Mouse (Mus musculus) frontal cortex, postnatal 36 days (tissue): ENCODE results near the gene Galnt9.

Experiments
- DNase-seq, 2 experiments: peaks; one replicate each; pipeline ENCODE4 v3.0.0; 2022; ENCODE audit warnings: low spot score in 2 of 2

The Galnt9 gene

DNA sequence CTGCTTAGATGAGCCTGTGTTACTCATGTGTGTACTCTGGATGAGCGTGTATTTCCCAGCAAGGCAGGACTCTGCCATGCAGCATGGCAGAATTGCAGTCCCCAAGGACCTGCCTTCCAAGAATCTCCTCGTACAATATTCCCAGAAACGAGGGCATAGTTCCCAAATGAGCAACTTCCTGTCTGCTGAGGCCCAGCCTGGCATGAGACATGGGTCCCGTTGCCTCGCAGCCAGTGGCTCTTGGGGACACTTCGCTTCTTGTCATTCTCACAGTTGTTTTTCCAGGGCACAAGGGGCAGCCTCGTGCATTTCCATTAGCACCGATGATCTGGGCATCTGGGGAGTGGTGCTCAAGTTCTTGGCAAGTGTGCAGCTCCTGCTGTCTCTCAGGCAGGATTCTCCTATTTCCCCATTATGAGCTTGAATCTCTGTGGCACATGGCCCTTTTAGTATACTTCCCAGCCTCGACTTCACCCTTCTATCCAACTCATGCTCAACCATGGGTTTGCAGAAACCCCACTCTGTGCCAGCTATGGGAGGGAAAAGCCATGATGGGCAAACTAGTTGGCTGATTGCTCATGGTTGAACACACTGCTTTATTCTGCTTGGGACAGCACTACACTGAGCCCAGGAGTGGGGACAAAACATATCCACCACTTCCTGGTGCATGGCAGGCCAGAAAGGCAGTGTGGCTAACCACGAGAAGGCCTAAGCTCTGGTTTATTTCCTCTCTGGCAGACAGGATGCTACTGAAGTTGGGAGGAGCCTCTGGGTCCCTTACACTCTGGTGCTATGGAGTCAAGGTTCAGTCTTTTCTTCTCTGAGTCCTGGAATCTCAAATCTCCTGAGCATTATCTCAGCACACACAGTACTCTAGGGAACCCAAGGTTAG is 38.7 kb downstream of the Galnt9 start:
- DNase-seq, result no peak

DNA sequence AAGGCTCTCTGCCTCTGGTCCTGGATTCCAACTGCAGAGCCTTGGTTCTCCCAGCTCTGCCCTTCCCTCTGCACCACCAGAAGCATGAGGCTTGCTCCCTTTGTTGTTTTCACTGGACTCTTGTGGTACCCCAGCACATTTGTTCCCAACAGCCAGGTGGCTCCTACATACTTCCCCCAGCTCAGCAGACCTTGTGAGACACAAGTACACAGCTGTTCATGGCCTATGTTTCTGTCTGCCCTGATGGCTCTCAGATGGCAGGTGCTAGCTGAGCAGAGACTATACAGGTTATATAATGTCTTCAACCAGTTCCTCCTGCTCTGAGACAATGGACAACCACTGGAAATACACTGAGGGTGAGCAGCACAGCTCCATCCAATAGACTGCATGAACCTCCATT is 43.3 kb downstream of the Galnt9 start:
- DNase-seq, result no peak

GRCm38 (mm10) chr5:110589833-110590232 is 45.7 kb downstream of the Galnt9 start:
- DNase-seq, result no peak

DNA sequence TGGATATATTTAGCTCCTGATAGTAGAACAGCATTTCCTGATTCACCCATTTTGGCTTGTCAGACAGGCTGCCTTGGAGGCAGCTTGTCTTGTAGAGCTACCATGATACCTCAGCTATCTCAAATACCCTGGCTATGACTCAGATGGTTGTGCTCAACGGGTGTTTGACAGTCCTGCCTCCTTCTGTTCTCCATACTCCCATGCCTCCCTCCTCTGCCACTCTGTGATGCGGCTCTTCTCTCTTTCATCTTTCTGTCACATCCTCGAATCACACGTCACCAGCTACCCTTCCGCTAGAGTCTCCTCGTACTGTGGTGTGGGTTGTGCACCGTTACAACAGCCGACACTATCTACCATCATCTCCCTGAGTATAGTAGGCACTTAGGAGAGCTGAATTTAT is 50.3 kb downstream of the Galnt9 start:
- DNase-seq, result peak in 1 of 2 experiments; percentile 40

GRCm38 (mm10) chr5:110595341-110595740 is 51.2 kb downstream of the Galnt9 start:
- DNase-seq, result peak; percentile 49 to 65

DNA sequence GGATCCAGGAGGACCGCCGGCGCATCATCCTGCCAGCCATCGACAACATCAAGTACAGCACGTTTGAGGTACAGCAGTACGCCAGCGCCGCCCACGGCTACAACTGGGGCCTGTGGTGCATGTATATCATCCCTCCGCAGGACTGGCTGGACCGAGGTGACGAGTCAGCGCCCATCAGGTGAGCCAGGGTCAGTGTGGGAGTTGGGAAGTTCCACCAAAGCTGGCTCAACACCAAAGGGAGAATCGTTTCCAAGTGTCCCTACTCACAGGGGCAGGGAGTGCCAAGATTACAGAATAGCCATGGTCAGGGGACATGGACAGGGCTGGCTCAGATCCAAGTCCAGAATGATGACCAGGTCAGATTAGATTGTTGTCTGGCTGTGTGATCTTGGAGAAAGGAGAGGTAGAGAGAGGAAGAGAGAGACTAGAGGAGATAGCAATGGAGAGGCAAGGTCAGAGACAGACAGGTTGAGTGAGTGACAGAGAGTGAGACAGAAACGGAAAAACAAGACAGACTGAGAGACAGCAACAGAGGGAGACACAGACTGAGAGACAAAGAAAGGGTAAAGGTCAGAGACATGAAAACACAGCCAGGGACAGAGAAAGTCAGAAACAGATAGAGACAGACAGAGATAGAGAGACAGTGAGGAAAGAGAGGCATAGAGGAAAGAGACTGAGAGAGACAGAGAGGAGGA is 52.1 kb downstream of the Galnt9 start:
- DNase-seq, result no peak

- DNase-seq, result no peak
Measured at GRCm38 (mm10) chr5:110597502-110597901, 53.3 kb downstream of the Galnt9 start.

- DNase-seq, result peak; percentile 73
Measured at GRCm38 (mm10) chr5:110598298-110599095, 54.3 kb downstream of the Galnt9 start.

DNA sequence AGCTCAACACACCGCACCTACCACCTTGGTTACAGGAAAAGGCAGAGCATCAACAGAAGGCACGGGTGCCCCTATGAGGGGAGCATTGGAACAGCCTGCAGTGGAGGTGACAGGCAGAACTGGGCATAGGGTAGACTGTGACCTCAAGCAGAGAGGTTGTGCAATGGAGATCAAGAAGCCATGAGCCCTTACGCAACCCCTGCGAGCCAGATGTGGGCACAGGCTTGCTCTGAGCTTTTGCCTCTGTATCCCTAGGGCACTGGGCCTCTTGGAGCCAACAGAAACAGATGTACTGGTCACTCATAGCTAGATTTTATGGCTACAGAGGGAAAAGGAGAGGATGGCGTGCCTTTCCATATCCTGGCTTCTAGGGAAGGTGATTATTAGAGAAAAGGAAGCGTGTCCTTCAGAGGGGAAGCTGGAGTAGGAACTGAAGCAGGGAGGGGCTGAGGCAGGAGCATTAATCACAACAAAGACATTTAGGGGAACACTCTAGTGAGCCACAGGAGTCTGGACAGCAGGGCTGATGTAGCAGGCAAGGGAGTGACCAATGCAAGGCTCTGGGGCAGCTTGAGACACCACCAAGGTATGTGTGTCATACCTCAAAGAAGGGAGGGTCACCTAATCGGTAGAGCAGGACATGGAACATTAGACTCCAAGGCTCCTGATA is 59.0 kb downstream of the Galnt9 start:
- no peak for DNase-seq

- no peak for DNase-seq
Measured at GRCm38 (mm10) chr5:110604311-110604710, 60.2 kb downstream of the Galnt9 start.

GRCm38 (mm10) chr5:110605531-110606221 is 61.5 kb downstream of the Galnt9 start:
- DNase-seq, result no peak

DNA sequence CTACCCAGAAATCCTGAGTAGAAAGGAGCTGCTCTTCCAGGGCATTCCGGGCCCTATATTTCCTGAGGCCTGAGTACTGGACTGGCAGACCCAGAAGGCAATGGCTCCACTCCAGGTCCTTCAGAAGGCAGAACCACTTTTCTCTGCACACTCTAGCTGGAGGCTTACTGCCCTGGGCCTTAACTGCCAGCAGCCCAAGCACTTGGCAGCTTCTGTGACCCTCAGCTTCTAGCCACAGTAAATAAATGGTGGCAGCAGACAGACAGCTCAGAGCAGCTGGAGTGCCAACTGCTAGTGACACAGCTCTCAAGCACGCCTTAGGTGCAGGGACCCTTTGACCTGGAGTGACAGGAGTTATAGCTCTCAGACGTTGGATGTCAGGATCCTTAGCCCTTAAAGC is 63.6 kb downstream of the Galnt9 start:
- no peak for DNase-seq

GRCm38 (mm10) chr5:110608336-110608735 is 64.2 kb downstream of the Galnt9 start:
- no peak for DNase-seq

GRCm38 (mm10) chr5:110608941-110609340 is 64.8 kb downstream of the Galnt9 start:
- DNase-seq, result no peak

- DNase-seq, result no peak
Measured at GRCm38 (mm10) chr5:110609425-110609824, 65.3 kb downstream of the Galnt9 start.

- DNase-seq, result no peak
Measured at GRCm38 (mm10) chr5:110609868-110610267, 65.7 kb downstream of the Galnt9 start.

GRCm38 (mm10) chr5:110610484-110610883 is 66.3 kb downstream of the Galnt9 start:
- DNase-seq, result no peak

DNA sequence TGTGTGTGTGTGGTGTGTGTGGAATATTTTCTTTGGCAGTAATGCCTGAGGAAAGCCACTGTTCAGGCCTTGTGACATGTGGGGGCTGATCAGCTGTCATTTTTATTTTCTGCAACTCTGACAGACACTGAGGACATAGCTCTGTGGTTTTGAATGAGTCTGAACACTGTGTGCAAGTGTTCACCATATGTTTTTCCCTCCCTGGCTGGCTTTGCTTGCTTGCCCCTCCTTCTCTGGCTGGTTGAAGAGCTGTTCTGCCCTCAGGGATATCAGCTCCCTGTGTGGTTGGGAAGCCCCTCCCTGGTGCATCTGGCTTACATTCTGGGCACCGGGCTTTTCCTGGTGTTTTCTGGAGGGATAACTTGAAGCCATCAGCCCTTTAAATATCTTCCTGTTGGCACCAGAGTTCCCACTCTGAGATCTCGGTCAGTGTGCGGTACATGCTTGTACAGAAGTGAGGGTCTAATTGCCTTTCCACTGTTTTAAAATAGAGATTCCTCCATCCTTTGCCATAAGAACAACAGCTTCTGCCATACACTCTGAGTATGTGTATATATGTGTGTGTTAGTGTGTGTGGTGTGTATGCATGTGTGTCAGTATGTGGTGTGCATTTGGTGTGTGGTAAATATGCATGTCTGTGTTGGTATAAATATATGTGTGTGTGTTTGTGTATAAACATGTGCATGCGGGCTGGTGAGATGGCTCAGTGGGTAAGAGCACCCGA is 67.4 kb downstream of the Galnt9 start:
- DNase-seq, result peak in 1 of 2 experiments; percentile 30

- no peak for DNase-seq
Measured at GRCm38 (mm10) chr5:110619226-110619625, 75.1 kb downstream of the Galnt9 start.

- no peak for DNase-seq
Measured at GRCm38 (mm10) chr5:110624319-110624718, 80.2 kb downstream of the Galnt9 start.
